Mouse (Mus musculus) E14TG2a.4 (cell line): ENCODE results near the gene Yipf2.
A peak's percentile ranks its signal among the peaks of the same experiment; 100 is the strongest.

Source experiments
- H3K27me3 ChIP-seq: 2 replicates; pipeline ENCODE4 v1.6.1; 2014; ENCODE audit warnings: low read length, control low read depth; ENCODE audit not compliant: insufficient read depth
- H3K36me3 ChIP-seq: 2 replicates; pipeline ENCODE4 v1.6.1; 2014; ENCODE audit warnings: low read length, control low read depth; ENCODE audit not compliant: insufficient read depth
- H3K4me1 ChIP-seq: replicated peaks from 2 replicates; pipeline ENCODE4 v1.6.1; 2014; ENCODE audit warnings: low read depth, low read length, control low read depth
- H3K4me3 ChIP-seq: replicated peaks from 2 replicates; pipeline ENCODE4 v1.5.1; 2014; ENCODE audit warnings: mild to moderate bottlenecking, low read length
- H3K9me3 ChIP-seq: 2 replicates; pipeline ENCODE4 v1.6.1; 2014; ENCODE audit warnings: low read length, control low read depth
- CTCF ChIP-seq: conservative IDR thresholded peaks from 2 replicates; pipeline ENCODE4 v1.5.1; 2014; ENCODE audit warnings: low read length
- NANOG ChIP-seq: IDR thresholded peaks from 2 replicates; pipeline ENCODE4 v1.6.1; 2014; ENCODE audit warnings: borderline replicate concordance, low read length, mixed read lengths
- POU5F1 ChIP-seq: IDR thresholded peaks from 2 replicates; pipeline ENCODE4 v1.6.1; 2014; ENCODE audit warnings: low read length, borderline replicate concordance

The Yipf2 gene

DNA sequence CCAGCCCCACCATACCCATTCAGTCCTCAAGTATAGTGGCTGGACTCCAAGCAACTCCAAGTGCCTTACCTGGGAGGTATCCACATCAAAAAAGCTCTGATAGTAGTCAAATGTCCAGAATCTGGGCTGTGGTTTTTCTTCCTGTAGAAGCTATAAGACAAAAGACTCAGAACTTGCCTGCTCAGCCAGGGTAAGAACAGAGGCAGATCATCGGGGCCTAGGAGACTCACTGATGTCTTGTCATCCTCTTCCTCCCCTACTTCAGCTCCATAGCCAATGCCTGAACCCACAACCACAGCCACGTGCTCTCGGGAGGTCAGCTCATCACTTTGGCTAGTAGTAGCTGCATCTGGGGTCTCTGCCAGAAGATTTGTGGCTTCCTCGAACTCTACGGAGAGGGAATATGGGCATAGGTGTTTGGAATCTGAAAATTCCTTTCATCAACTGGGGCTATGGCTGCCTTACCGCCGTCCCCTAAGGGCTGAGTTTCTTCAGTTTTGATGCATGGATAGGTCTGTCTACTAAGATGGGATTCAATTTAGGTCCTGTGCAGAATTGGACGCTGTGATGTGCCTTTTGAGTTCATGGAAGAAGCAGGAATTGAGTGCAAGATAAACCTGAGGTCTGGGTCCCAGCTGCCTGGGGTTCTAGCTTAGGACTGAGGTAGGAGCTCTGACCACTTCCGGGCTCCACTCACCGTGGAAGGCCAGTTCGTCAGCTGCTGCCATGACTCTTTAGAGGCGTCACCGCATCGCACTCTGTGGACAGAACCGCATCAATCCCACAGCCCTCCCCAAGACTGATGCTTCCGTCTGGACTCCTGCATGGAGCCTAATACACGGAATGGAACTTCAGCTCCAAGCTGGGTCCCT, 561 bp downstream of the Yipf2 start:
- H3K4me3 ChIP-seq = peak overlapping the region; percentile 97
- peaks cover 82% of the 10 kb centered on the region for H3K36me3 ChIP-seq
- no peaks in the 10 kb centered on the region for H3K9me3 ChIP-seq
- peaks cover 66% of the 10 kb centered on the region for H3K4me1 ChIP-seq
- no peak for TF ChIP-seq NANOG
- no peak for TF ChIP-seq POU5F1
- no peak for TF ChIP-seq CTCF
- H3K27me3 ChIP-seq = no peaks in the 10 kb centered on the region

DNA sequence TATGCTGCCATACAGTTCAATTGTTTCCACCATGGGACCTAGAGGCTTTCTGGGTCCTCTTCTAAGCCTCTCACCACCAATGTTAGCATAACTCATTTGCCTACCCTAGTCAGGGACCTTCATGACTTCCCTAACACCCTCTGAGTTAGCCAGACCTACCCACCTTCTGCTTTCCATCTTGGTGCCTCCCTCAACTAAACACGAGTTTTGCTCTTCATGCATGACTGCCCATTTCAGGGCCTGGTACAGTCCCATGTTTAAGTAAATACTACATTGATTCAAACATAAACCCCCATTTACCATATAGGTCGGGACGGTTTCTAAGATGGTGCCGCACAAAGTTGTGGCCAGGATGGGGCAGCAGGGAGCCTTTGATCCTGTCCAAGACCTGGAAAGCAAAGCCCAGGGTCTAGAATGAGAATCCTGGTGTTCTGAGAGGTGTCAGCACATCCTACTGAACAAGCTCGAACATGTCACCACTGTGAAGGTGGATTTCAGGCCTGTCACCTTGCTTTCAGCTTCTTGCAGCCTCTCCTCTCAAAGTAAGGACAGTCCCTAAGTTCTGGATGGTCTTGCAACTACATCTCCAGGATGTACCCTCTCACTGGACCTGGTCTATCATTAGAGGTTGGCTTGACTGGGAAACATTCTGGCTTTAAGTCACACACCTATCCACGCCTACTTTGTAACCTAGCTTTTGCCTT, 1.3 kb downstream of the Yipf2 start:
- TF ChIP-seq POU5F1 (no peak), NANOG (no peak), CTCF (no peak)
- Histone ChIP-seq H3K4me3 (peak overlapping the region; percentile 97), H3K27me3 (no peaks in the 10 kb centered on the region), H3K36me3 (peaks cover 85% of the 10 kb centered on the region), H3K4me1 (peaks cover 71% of the 10 kb centered on the region), H3K9me3 (no peaks in the 10 kb centered on the region)

DNA sequence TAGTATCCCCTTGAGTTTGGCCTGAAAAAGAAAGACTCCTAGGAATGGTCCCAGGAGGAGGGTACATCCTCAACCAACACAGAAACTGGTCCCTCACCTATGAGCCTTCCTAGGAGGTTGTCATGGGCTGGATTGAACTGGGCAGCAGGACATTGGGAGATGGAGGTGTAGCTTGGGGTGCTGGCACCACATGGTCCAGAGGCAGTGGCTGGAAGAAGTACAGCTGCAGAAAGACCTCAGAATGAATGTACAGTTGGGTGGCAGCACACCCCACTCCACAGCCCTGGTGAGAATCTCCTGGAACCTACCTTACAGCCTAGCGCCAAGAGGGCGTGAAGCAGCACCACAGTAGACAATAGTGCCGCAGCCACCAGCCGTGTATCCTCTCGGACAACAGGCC, 3.1 kb downstream of the Yipf2 start:
- H3K4me3 ChIP-seq = no peak overlapping the region
- H3K27me3 ChIP-seq = no peaks in the 10 kb centered on the region
- TF ChIP-seq POU5F1 (no peak), CTCF (no peak), NANOG (no peak)
- peaks cover 65% of the 10 kb centered on the region for H3K4me1 ChIP-seq
- no peaks in the 10 kb centered on the region for H3K9me3 ChIP-seq
- peaks cover 85% of the 10 kb centered on the region for H3K36me3 ChIP-seq

- no peaks in the 10 kb centered on the region for H3K9me3 ChIP-seq
Observed at GRCm38 (mm10) chr9:21588350-21588749, 4.3 kb downstream of the Yipf2 start.

GRCm38 (mm10) chr9:21587678-21588349, 4.8 kb downstream of the Yipf2 start:
- Histone ChIP-seq H3K4me1 (peaks cover 61% of the 10 kb centered on the region), H3K36me3 (peaks cover 92% of the 10 kb centered on the region), H3K9me3 (no peaks in the 10 kb centered on the region), H3K27me3 (no peaks in the 10 kb centered on the region), H3K4me3 (peak overlapping the region; percentile 51)
- TF ChIP-seq POU5F1 (no peak), NANOG (no peak), CTCF (no peak)

More at GRCm38 (mm10) chr9:21588350-21588749, 4.3 kb downstream of the Yipf2 start:
- TF ChIP-seq CTCF (no peak), POU5F1 (no peak), NANOG (no peak)
- Histone ChIP-seq H3K4me1 (peaks cover 57% of the 10 kb centered on the region), H3K36me3 (peaks cover 87% of the 10 kb centered on the region), H3K27me3 (no peaks in the 10 kb centered on the region), H3K4me3 (peak overlapping the region; percentile 51; the same call in 1 of the 2 replicates)

- no peak for TF ChIP-seq CTCF
Observed at GRCm38 (mm10) chr9:21585401-21585800, 7.2 kb downstream of the Yipf2 start.

DNA sequence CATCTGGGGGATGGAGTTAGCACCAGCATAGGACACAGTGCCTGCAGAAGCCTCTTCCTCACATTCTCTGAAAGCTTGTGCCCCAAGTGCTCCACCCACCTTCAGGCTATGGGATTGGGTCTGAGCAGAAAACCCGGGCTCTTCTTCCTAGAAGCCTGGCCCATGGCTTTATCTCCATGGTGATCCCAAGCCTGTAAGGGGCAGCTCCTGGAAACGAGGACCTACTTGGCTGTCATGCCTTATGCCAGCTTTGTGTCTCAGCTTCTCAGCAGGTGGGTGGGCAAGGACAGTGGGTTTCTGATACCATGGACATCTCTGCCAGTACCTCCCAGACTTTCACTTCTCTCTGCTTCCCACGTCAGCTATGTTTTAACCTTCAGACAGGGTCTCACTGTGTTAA, 14.4 kb downstream of the Yipf2 start:
- Histone ChIP-seq H3K4me3 (no peak overlapping the region), H3K4me1 (peaks cover 41% of the 10 kb centered on the region), H3K9me3 (no peaks in the 10 kb centered on the region), H3K36me3 (peaks cover 99% of the 10 kb centered on the region), H3K27me3 (no peaks in the 10 kb centered on the region)
- TF ChIP-seq CTCF (no peak), POU5F1 (no peak), NANOG (no peak)

More at GRCm38 (mm10) chr9:21585401-21585800, 7.2 kb downstream of the Yipf2 start:
- Histone ChIP-seq H3K27me3 (no peaks in the 10 kb centered on the region), H3K4me3 (no peak overlapping the region), H3K9me3 (no peaks in the 10 kb centered on the region), H3K4me1 (peaks cover 47% of the 10 kb centered on the region), H3K36me3 (peaks cover 100% of the 10 kb centered on the region)

- H3K4me1 ChIP-seq = peaks cover 36% of the 10 kb centered on the region
- TF ChIP-seq NANOG (no peak), POU5F1 (no peak), CTCF (no peak)
- H3K9me3 ChIP-seq = no peaks in the 10 kb centered on the region
- no peaks in the 10 kb centered on the region for H3K27me3 ChIP-seq
- no peak overlapping the region for H3K4me3 ChIP-seq
- peaks cover 99% of the 10 kb centered on the region for H3K36me3 ChIP-seq
Observed at GRCm38 (mm10) chr9:21576286-21576685, 16.3 kb downstream of the Yipf2 start.
